Mouse (Mus musculus): ENCODE measurements at regions not wholly inside any gene's neighbourhood (a gene's known extent, or its start where the extent isn't known, plus 50 kb on each side); places are given as distances from the start of the nearest gene placed in this dataset.

GRCm38 (mm10) chrX:68954687-68955086 is 61.8 kb upstream of the Gm6812 start:
- H3K9me3 ChIP-seq (ENCODE audit: low read length), result no peaks in the 10 kb centered on the region
- H3K4me1 ChIP-seq (ENCODE audit: insufficient read depth, low read depth, low read length), result no peaks in the 10 kb centered on the region
- peak; percentile 41 for TF ChIP-seq CTCF (IDR thresholded peaks at IDR 0.05)
- no peak for TF ChIP-seq EP300 (IDR thresholded peaks at IDR 0.05)
- no peak overlapping the region for H3K27ac ChIP-seq (ENCODE audit: low read length)
- ATAC-seq, result no peak
- whole genome bisulfite sequencing, result 15% methylated on average over 1 of the region's 1 CpGs
- peak; percentile 5 for DNase-seq (ENCODE audit: low spot score)
- H3K36me3 ChIP-seq (ENCODE audit: insufficient read depth, low read length), result no peaks in the 10 kb centered on the region
- no peaks in the 10 kb centered on the region for H3K27me3 ChIP-seq (replicated peaks; ENCODE audit: insufficient read depth, low read length)
- H3K9ac ChIP-seq (replicated peaks; ENCODE audit: low read depth), result no peak overlapping the region
- H3K4me3 ChIP-seq (ENCODE audit: low read depth, low read length), result no peak overlapping the region
- H3K4me2 ChIP-seq (replicated peaks; ENCODE audit: low read depth, low read length), result no peak overlapping the region

GRCm38 (mm10) chrX:68953298-68953697 is 60.4 kb upstream of the Gm6812 start:
- Histone ChIP-seq H3K27ac (ENCODE audit: low read length) (no peak overlapping the region), H3K4me3 (ENCODE audit: low read depth, low read length) (no peak overlapping the region), H3K36me3 (ENCODE audit: insufficient read depth, low read length) (no peaks in the 10 kb centered on the region), H3K9ac (replicated peaks; ENCODE audit: low read depth) (no peak overlapping the region), H3K4me2 (replicated peaks; ENCODE audit: low read depth, low read length) (no peak overlapping the region), H3K4me1 (ENCODE audit: insufficient read depth, low read depth, low read length) (no peaks in the 10 kb centered on the region), H3K9me3 (ENCODE audit: low read length) (no peaks in the 10 kb centered on the region), H3K27me3 (replicated peaks; ENCODE audit: insufficient read depth, low read length) (no peaks in the 10 kb centered on the region)
- ATAC-seq (no peak), DNase-seq (ENCODE audit: low spot score) (no peak)
- TF ChIP-seq EP300 (IDR thresholded peaks at IDR 0.05), result no peak
- TF ChIP-seq CTCF (IDR thresholded peaks at IDR 0.05), result no peak
- 45% methylated on average over 2 of the region's 2 CpGs for WGBS

GRCm38 (mm10) chrX:68950730-68951129 is 57.9 kb upstream of the Gm6812 start:
- WGBS, result 11% methylated on average over 1 of the region's 1 CpGs
- H3K27me3 ChIP-seq (replicated peaks; ENCODE audit: insufficient read depth, low read length), result no peaks in the 10 kb centered on the region

GRCm38 (mm10) chrX:68945741-68946140 is 52.9 kb upstream of the Gm6812 start:
- H3K27ac ChIP-seq (ENCODE audit: low read length), result no peak overlapping the region
- ATAC-seq, result no peak

More at GRCm38 (mm10) chrX:68950730-68951129, 57.9 kb upstream of the Gm6812 start:
- Histone ChIP-seq H3K4me2 (replicated peaks; ENCODE audit: low read depth, low read length) (no peak overlapping the region), H3K36me3 (ENCODE audit: insufficient read depth, low read length) (no peaks in the 10 kb centered on the region), H3K4me3 (ENCODE audit: low read depth, low read length) (no peak overlapping the region), H3K4me1 (ENCODE audit: insufficient read depth, low read depth, low read length) (no peaks in the 10 kb centered on the region), H3K9me3 (ENCODE audit: low read length) (no peaks in the 10 kb centered on the region), H3K9ac (replicated peaks; ENCODE audit: low read depth) (no peak overlapping the region), H3K27ac (ENCODE audit: low read length) (no peak overlapping the region)
- DNase-seq (ENCODE audit: low spot score), result peak; percentile 68
- TF ChIP-seq CTCF (IDR thresholded peaks at IDR 0.05) (peak; percentile 52), EP300 (IDR thresholded peaks at IDR 0.05) (no peak)
- ATAC-seq, result no peak

More at GRCm38 (mm10) chrX:68945741-68946140, 52.9 kb upstream of the Gm6812 start:
- Histone ChIP-seq H3K36me3 (ENCODE audit: insufficient read depth, low read length) (no peaks in the 10 kb centered on the region), H3K27me3 (replicated peaks; ENCODE audit: insufficient read depth, low read length) (no peaks in the 10 kb centered on the region), H3K4me2 (replicated peaks; ENCODE audit: low read depth, low read length) (no peak overlapping the region), H3K9me3 (ENCODE audit: low read length) (no peaks in the 10 kb centered on the region), H3K9ac (replicated peaks; ENCODE audit: low read depth) (no peak overlapping the region), H3K4me3 (ENCODE audit: low read depth, low read length) (no peak overlapping the region), H3K4me1 (ENCODE audit: insufficient read depth, low read depth, low read length) (no peaks in the 10 kb centered on the region)
- TF ChIP-seq CTCF (IDR thresholded peaks at IDR 0.05), result no peak
- TF ChIP-seq EP300 (IDR thresholded peaks at IDR 0.05), result no peak
- no peak for DNase-seq (ENCODE audit: low spot score)
